Mouse (Mus musculus) lung, embryonic 14.5 days (tissue): ENCODE results near the gene Gpr146. TPM values are rescaled to one million over a fixed set of nuclear protein-coding genes. Genes with fewer than 3 reads are reported as not detected.

Experiments
- ATAC-seq: fragments of 200-750 bp; cut with Nextera tagmentation; 2 replicates; pipeline ENCODE4 v1.8.0; 2017; ENCODE audit warnings: mild to moderate bottlenecking, moderate TSS enrichment, moderate library complexity; ENCODE audit not compliant: insufficient read depth
- DNase-seq: peaks from one replicate; pipeline ENCODE4 v3.0.0-alpha.2; 2015
- H3K27ac ChIP-seq: fragments of 300-500 bp; sonication (generic); 2 replicates; pipeline ENCODE4 v1.5.1; 2014; ENCODE audit warnings: low read depth, mild to moderate bottlenecking, moderate library complexity
- H3K27me3 ChIP-seq: fragments of 300-500 bp; sonication (generic); 2 replicates; pipeline ENCODE4 v1.6.1; 2014; ENCODE audit warnings: low read length, control low read depth; ENCODE audit not compliant: insufficient read depth
- H3K36me3 ChIP-seq: fragments of 300-500 bp; sonication (generic); 2 replicates; pipeline ENCODE4 v1.6.1; 2014; ENCODE audit warnings: control low read depth; ENCODE audit not compliant: insufficient read depth
- H3K4me1 ChIP-seq: fragments of 300-500 bp; sonication (generic); 2 replicates; pipeline ENCODE4 v1.6.1; 2014; ENCODE audit warnings: antibody characterized with exemption, control low read depth; ENCODE audit not compliant: insufficient read depth
- H3K4me2 ChIP-seq: fragments of 300-500 bp; sonication (generic); 2 replicates; pipeline ENCODE4 v1.6.1; 2014; ENCODE audit warnings: mild to moderate bottlenecking
- H3K4me3 ChIP-seq: fragments of 300-500 bp; sonication (generic); 2 replicates; pipeline ENCODE4 v1.5.1; 2014; ENCODE audit warnings: low read depth, low read length
- H3K9ac ChIP-seq: fragments of 300-500 bp; sonication (generic); 2 replicates; pipeline ENCODE4 v1.6.1; 2014
- H3K9me3 ChIP-seq: fragments of 300-500 bp; sonication (generic); 2 replicates; pipeline ENCODE4 v1.6.1; 2016; ENCODE audit warnings: low read depth, low read length, control low read depth
- CTCF ChIP-seq: IDR thresholded peaks from 2 replicates; pipeline ENCODE4 v1.5.1; 2016; ENCODE audit warnings: antibody characterized with exemption, low read depth
- WGBS: fragments of 180-500 bp; shearing (Covaris S2); extraction: QIAGEN DNeasy Blood & Tissue Kit; methylation state at CpG from one replicate; pipeline ENCODE4 v1.1.7; 2014; 5-methylcytosine and 5-hydroxymethylcytosine counted together
- polyA plus RNA-seq: library from polyadenylated mRNA; unstranded; fragments of >200 nt; fragmentation: Nextera tagmentation; extraction: Ambion mirVana; gene quantifications from 2 replicates; pipeline ENCODE4 v1.2.1, GENCODE M21; 2014

The Gpr146 gene
- polyA plus RNA-seq, 1 experiment from 2014 or later = 4.3 TPM

GRCm38 (mm10) chr5:139382760-139383159 is 5.3 kb downstream of the Gpr146 start:
- ATAC-seq = 0 out of 2 replicates have a peak, but pooled peaks have one; percentile 5
- Histone ChIP-seq H3K27me3 (no peaks in the 10 kb centered on the region), H3K9ac (peak overlapping the region; percentile 20; the same call in 1 of the 2 replicates), H3K4me3 (no peak overlapping the region), H3K27ac (peak overlapping the region; percentile 81), H3K4me1 (peaks cover 36% of the 10 kb centered on the region), H3K4me2 (peak overlapping the region; percentile 90), H3K9me3 (no peaks in the 10 kb centered on the region), H3K36me3 (no peaks in the 10 kb centered on the region)
- 46% methylated on average over 8 of the region's 8 CpGs for WGBS
- no peak for TF ChIP-seq CTCF
- DNase-seq = peak; percentile 67

- no peak for ATAC-seq
- no peak for DNase-seq
- Histone ChIP-seq H3K4me1 (peaks cover 36% of the 10 kb centered on the region), H3K9me3 (no peaks in the 10 kb centered on the region), H3K4me3 (no peak overlapping the region), H3K36me3 (no peaks in the 10 kb centered on the region), H3K9ac (peak overlapping the region; percentile 20; the same call in 1 of the 2 replicates), H3K27ac (peak overlapping the region; percentile 81), H3K4me2 (peak overlapping the region; percentile 32), H3K27me3 (no peaks in the 10 kb centered on the region)
- 61% methylated on average over 9 of the region's 9 CpGs for WGBS
- no peak for TF ChIP-seq CTCF
These were observed 5.7 kb downstream of the Gpr146 start for GRCm38 (mm10) chr5:139383234-139383633.

- Histone ChIP-seq H3K36me3 (no peaks in the 10 kb centered on the region), H3K27ac (no peak overlapping the region), H3K9ac (no peak overlapping the region), H3K9me3 (no peaks in the 10 kb centered on the region), H3K4me1 (peaks cover 34% of the 10 kb centered on the region), H3K4me3 (no peak overlapping the region), H3K4me2 (no peak overlapping the region), H3K27me3 (no peaks in the 10 kb centered on the region)
- no peak for ATAC-seq
- TF ChIP-seq CTCF = no peak
- 25% methylated on average over 10 of the region's 10 CpGs for whole genome bisulfite sequencing
- no peak for DNase-seq
These were observed 7.0 kb downstream of the Gpr146 start for GRCm38 (mm10) chr5:139384531-139384930.

- ATAC-seq = no peak
- H3K4me3 ChIP-seq = no peak overlapping the region
- H3K4me2 ChIP-seq = no peak overlapping the region
These were observed 8.6 kb downstream of the Gpr146 start for GRCm38 (mm10) chr5:139386047-139386446.

GRCm38 (mm10) chr5:139387329-139388194 is 10.1 kb downstream of the Gpr146 start:
- H3K27me3 ChIP-seq = no peaks in the 10 kb centered on the region
- ATAC-seq (no peak), DNase-seq (peak; percentile 41)
- H3K9me3 ChIP-seq = no peaks in the 10 kb centered on the region
- 74% methylated on average over 10 of the region's 10 CpGs for WGBS
- peak overlapping the region; percentile 86 for H3K27ac ChIP-seq
- peaks cover 28% of the 10 kb centered on the region for H3K4me1 ChIP-seq
- no peak for TF ChIP-seq CTCF
- H3K4me3 ChIP-seq = no peak overlapping the region
- peaks cover 2% of the 10 kb centered on the region; the same call in 1 of the 2 replicates for H3K36me3 ChIP-seq
- no peak overlapping the region for H3K9ac ChIP-seq
- H3K4me2 ChIP-seq = 0 out of 2 replicates have a peak overlapping the region, but pooled peaks have one; percentile 12

More at GRCm38 (mm10) chr5:139386047-139386446, 8.6 kb downstream of the Gpr146 start:
- Histone ChIP-seq H3K27ac (no peak overlapping the region), H3K9me3 (no peaks in the 10 kb centered on the region), H3K36me3 (no peaks in the 10 kb centered on the region), H3K27me3 (no peaks in the 10 kb centered on the region), H3K4me1 (peaks cover 36% of the 10 kb centered on the region), H3K9ac (no peak overlapping the region)
- 91% methylated on average over 5 of the region's 5 CpGs for WGBS
- no peak for TF ChIP-seq CTCF
- no peak for DNase-seq

- Histone ChIP-seq H3K9me3 (no peaks in the 10 kb centered on the region), H3K36me3 (peaks cover 4% of the 10 kb centered on the region; the same call in 1 of the 2 replicates), H3K4me2 (0 out of 2 replicates have a peak overlapping the region, but pooled peaks have one; percentile 20), H3K4me1 (peaks cover 26% of the 10 kb centered on the region), H3K27me3 (no peaks in the 10 kb centered on the region), H3K4me3 (no peak overlapping the region), H3K9ac (no peak overlapping the region), H3K27ac (peak overlapping the region; percentile 86)
- TF ChIP-seq CTCF = no peak
- no peak for ATAC-seq
- DNase-seq = peak; percentile 33
- WGBS = 59% methylated on average over 4 of the region's 4 CpGs
These were observed 10.7 kb downstream of the Gpr146 start for GRCm38 (mm10) chr5:139388195-139388570.
